In the genomic region with DNA sequence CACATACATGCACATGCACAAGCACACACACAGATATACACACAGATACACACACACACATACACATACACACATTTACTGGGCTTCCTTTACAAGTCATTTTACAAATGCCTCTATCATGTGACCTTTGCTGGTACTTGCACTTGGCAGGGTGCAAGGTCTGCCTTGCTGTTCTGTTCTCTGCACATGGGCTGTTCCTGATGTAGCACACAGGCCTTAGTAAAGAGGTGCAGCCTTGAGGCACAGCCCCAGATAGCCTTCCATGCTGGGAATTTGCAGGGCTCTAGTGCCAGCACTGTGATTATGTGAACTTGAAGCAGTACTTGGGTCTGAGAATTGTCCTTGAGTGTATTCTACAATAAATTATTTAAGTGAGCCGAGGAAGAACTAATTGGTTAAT, we compare ENCODE assay signal across 26 mouse cellular contexts.
"Had no signal": no experiment of that assay in that cellular context is flagged by ENCODE, and none has a peak within 500 bp of the region (broad histone marks: within the 10 kb centered on the region; RNA-seq: fewer than 3 reads in every experiment).

No protein-coding gene starts in this region.

- ATAC-seq: hindbrain, postnatal 0 days; intestine, embryonic 16.5 days; liver, embryonic 12.5 days had no signal

- H3K4me3 ChIP-seq: heart, embryonic 10.5 days; heart, embryonic 13.5 days; heart, embryonic 15.5 days; hindbrain, embryonic 13.5 days; hindbrain, embryonic 15.5 days; kidney, embryonic 15.5 days; limb, embryonic 13.5 days; limb, embryonic 15.5 days; liver, embryonic 12.5 days had no signal

- H3K4me2 ChIP-seq: heart, embryonic 13.5 days; heart, embryonic 15.5 days; hindbrain, embryonic 13.5 days; hindbrain, embryonic 15.5 days; kidney, embryonic 15.5 days; limb, embryonic 13.5 days; limb, embryonic 15.5 days; liver, embryonic 12.5 days had no signal

- H3K27ac ChIP-seq: heart, embryonic 10.5 days; heart, embryonic 13.5 days; heart, embryonic 15.5 days; hindbrain, embryonic 13.5 days; hindbrain, embryonic 15.5 days; hindbrain, postnatal 0 days; kidney, embryonic 15.5 days; kidney, postnatal 0 days; limb, embryonic 13.5 days; limb, embryonic 15.5 days; liver, embryonic 12.5 days; liver, embryonic 14.5 days had no signal

- H3K4me1 ChIP-seq: hindbrain, embryonic 15.5 days; kidney, embryonic 15.5 days; limb, embryonic 13.5 days; limb, embryonic 15.5 days; liver, embryonic 12.5 days had no signal

- H3K36me3 ChIP-seq: heart, embryonic 10.5 days; heart, embryonic 13.5 days; heart, embryonic 15.5 days; hindbrain, embryonic 13.5 days; hindbrain, embryonic 15.5 days; kidney, embryonic 15.5 days; limb, embryonic 13.5 days; limb, embryonic 15.5 days; liver, embryonic 12.5 days had no signal

- H3K9ac ChIP-seq: heart, embryonic 13.5 days; heart, embryonic 15.5 days; hindbrain, embryonic 13.5 days; hindbrain, embryonic 15.5 days; kidney, embryonic 15.5 days; limb, embryonic 13.5 days; limb, embryonic 15.5 days; liver, embryonic 12.5 days; liver, embryonic 14.5 days had no signal

- DNase-seq: gastrocnemius, postnatal 14 days; gastrocnemius, postnatal 36 days; heart, adult 18-20 months; heart, postnatal 14 days; heart, postnatal 36 days; kidney, adult 11 months; kidney, adult 2 months; kidney, adult 9 months; kidney, postnatal 14 days; layer of hippocampus, adult 9-11 months; layer of hippocampus, postnatal 36 days; left cerebral cortex, postnatal 4 days; lung, adult 18-20 months had no signal

- H3K9me3 ChIP-seq: heart, embryonic 10.5 days; heart, embryonic 13.5 days; heart, embryonic 15.5 days; hindbrain, embryonic 13.5 days; hindbrain, embryonic 15.5 days; kidney, embryonic 15.5 days; limb, embryonic 13.5 days; limb, embryonic 15.5 days; liver, embryonic 12.5 days had no signal

- H3K27me3 ChIP-seq: heart, embryonic 13.5 days; heart, embryonic 15.5 days; hindbrain, embryonic 15.5 days; kidney, embryonic 15.5 days; limb, embryonic 13.5 days; limb, embryonic 15.5 days; liver, embryonic 12.5 days had no signal
